Mouse (Mus musculus) intestine, embryonic 16.5 days (tissue): ENCODE results near the gene Coro2b. TPM values are rescaled to one million over a fixed set of nuclear protein-coding genes. Genes with fewer than 3 reads are reported as not detected.

Source experiments
- ATAC-seq: fragments of 200-750 bp; cut with Nextera tagmentation; 2 replicates; pipeline ENCODE4 v1.8.0; 2017; ENCODE audit warnings: moderate TSS enrichment, moderate library complexity
- H3K27ac ChIP-seq: fragments of 300-500 bp; sonication (generic); 2 replicates; pipeline ENCODE4 v1.5.1; 2014; ENCODE audit warnings: mild to moderate bottlenecking, low read length
- H3K27me3 ChIP-seq: fragments of 300-500 bp; sonication (generic); replicated peaks from 2 replicates; pipeline ENCODE4 v1.6.1; 2014; ENCODE audit warnings: low read length, control low read depth, mixed read lengths; ENCODE audit not compliant: control insufficient read depth, insufficient read depth
- H3K36me3 ChIP-seq: fragments of 300-500 bp; sonication (generic); 2 replicates; pipeline ENCODE4 v1.6.1; 2014; ENCODE audit warnings: low read length, control low read depth; ENCODE audit not compliant: control insufficient read depth, insufficient read depth
- H3K4me1 ChIP-seq: fragments of 300-500 bp; sonication (generic); 2 replicates; pipeline ENCODE4 v1.6.1; 2014; ENCODE audit warnings: low read length, control low read depth, mixed read lengths; ENCODE audit not compliant: control insufficient read depth, insufficient read depth
- H3K4me2 ChIP-seq: fragments of 300-500 bp; sonication (generic); 2 replicates; pipeline ENCODE4 v1.6.1; 2014; ENCODE audit warnings: low read depth, low read length, control low read depth
- H3K4me3 ChIP-seq: fragments of 300-500 bp; sonication (generic); 2 replicates; pipeline ENCODE4 v1.5.1; 2014; ENCODE audit warnings: mild to moderate bottlenecking, low read length
- H3K9ac ChIP-seq: fragments of 300-500 bp; sonication (generic); 2 replicates; pipeline ENCODE4 v1.6.1; 2014; ENCODE audit warnings: low read depth, low read length
- H3K9me3 ChIP-seq: fragments of 300-500 bp; sonication (generic); 2 replicates; pipeline ENCODE4 v1.6.1; 2016; ENCODE audit warnings: low read length, control low read depth; ENCODE audit not compliant: control insufficient read depth
- WGBS: fragments of 180-500 bp; shearing (Covaris S2); extraction: QIAGEN DNeasy Blood & Tissue Kit; methylation state at CpG from one replicate; pipeline ENCODE4 v1.1.7; 2014; 5-methylcytosine and 5-hydroxymethylcytosine counted together
- polyA plus RNA-seq: library from polyadenylated mRNA; unstranded; fragments of >200 nt; fragmentation: Nextera tagmentation; extraction: Ambion mirVana; gene quantifications from 2 replicates; pipeline ENCODE4 v1.2.1, GENCODE M21; 2015

Coro2b gene
- polyA plus RNA-seq, 1 experiment from 2014 or later = 8.2 TPM

- Histone ChIP-seq H3K27me3 (no peaks in the 10 kb centered on the region), H3K9ac (no peak overlapping the region), H3K4me1 (no peaks in the 10 kb centered on the region), H3K4me3 (no peak overlapping the region), H3K27ac (no peak overlapping the region), H3K36me3 (no peaks in the 10 kb centered on the region), H3K4me2 (no peak overlapping the region), H3K9me3 (no peaks in the 10 kb centered on the region)
- WGBS = 94% methylated on average over 6 of the region's 6 CpGs
- no peak for ATAC-seq
Observed at GRCm38 (mm10) chr9:62426531-62426930, 110.3 kb downstream of the Coro2b start.

- Histone ChIP-seq H3K4me1 (no peaks in the 10 kb centered on the region; the same call in 1 of the 2 replicates), H3K27me3 (no peaks in the 10 kb centered on the region), H3K9ac (no peak overlapping the region), H3K36me3 (no peaks in the 10 kb centered on the region), H3K4me2 (no peak overlapping the region), H3K4me3 (no peak overlapping the region), H3K9me3 (no peaks in the 10 kb centered on the region), H3K27ac (no peak overlapping the region)
- ATAC-seq = no peak
- WGBS = 90% methylated on average over 19 of the region's 19 CpGs
Observed at GRCm38 (mm10) chr9:62426021-62426420, 110.8 kb downstream of the Coro2b start.

GRCm38 (mm10) chr9:62425265-62425664 lies 111.6 kb downstream of the Coro2b start:
- Histone ChIP-seq H3K4me3 (no peak overlapping the region), H3K27me3 (no peaks in the 10 kb centered on the region), H3K27ac (no peak overlapping the region), H3K4me1 (peaks cover 4% of the 10 kb centered on the region), H3K36me3 (no peaks in the 10 kb centered on the region), H3K9ac (no peak overlapping the region), H3K9me3 (no peaks in the 10 kb centered on the region), H3K4me2 (no peak overlapping the region)
- no peak for ATAC-seq
- WGBS = 46% methylated on average over 5 of the region's 5 CpGs

GRCm38 (mm10) chr9:62423871-62424270 lies 113.0 kb downstream of the Coro2b start:
- no peak for ATAC-seq
- no peak overlapping the region for H3K27ac ChIP-seq
- H3K4me2 ChIP-seq = no peak overlapping the region
- H3K36me3 ChIP-seq = no peaks in the 10 kb centered on the region
- no peaks in the 10 kb centered on the region for H3K27me3 ChIP-seq
- no peak overlapping the region for H3K9ac ChIP-seq
- H3K4me3 ChIP-seq = no peak overlapping the region
- H3K9me3 ChIP-seq = no peaks in the 10 kb centered on the region; the same call in 1 of the 2 replicates
- 96% methylated on average over 10 of the region's 10 CpGs for whole genome bisulfite sequencing
- peaks cover 4% of the 10 kb centered on the region for H3K4me1 ChIP-seq

- Histone ChIP-seq H3K27ac (no peak overlapping the region), H3K36me3 (no peaks in the 10 kb centered on the region), H3K9me3 (peaks cover 4% of the 10 kb centered on the region), H3K4me1 (peaks cover 4% of the 10 kb centered on the region), H3K9ac (no peak overlapping the region), H3K4me2 (no peak overlapping the region), H3K4me3 (no peak overlapping the region), H3K27me3 (no peaks in the 10 kb centered on the region)
- ATAC-seq = no peak
- 71% methylated on average over 10 of the region's 10 CpGs for WGBS
Observed at GRCm38 (mm10) chr9:62422926-62423325, 113.9 kb downstream of the Coro2b start.

GRCm38 (mm10) chr9:62421911-62422310 lies 114.9 kb downstream of the Coro2b start:
- ATAC-seq = no peak
- no peak overlapping the region for H3K4me3 ChIP-seq
- H3K27me3 ChIP-seq = no peaks in the 10 kb centered on the region
- no peak overlapping the region for H3K4me2 ChIP-seq
- peaks cover 4% of the 10 kb centered on the region for H3K9me3 ChIP-seq
- peaks cover 4% of the 10 kb centered on the region for H3K4me1 ChIP-seq
- no peaks in the 10 kb centered on the region for H3K36me3 ChIP-seq
- H3K27ac ChIP-seq = no peak overlapping the region
- no peak overlapping the region for H3K9ac ChIP-seq
- 96% methylated on average over 6 of the region's 6 CpGs for WGBS

- Histone ChIP-seq H3K4me1 (peaks cover 7% of the 10 kb centered on the region), H3K4me3 (peak overlapping the region; percentile 32), H3K9ac (peak overlapping the region; percentile 60), H3K36me3 (no peaks in the 10 kb centered on the region), H3K9me3 (peaks cover 4% of the 10 kb centered on the region), H3K27me3 (no peaks in the 10 kb centered on the region), H3K27ac (peak overlapping the region; percentile 39; the same call in 1 of the 2 replicates), H3K4me2 (peak overlapping the region; percentile 57)
- 6% methylated on average over 13 of the region's 13 CpGs for WGBS
- ATAC-seq = peak; percentile 87
Observed at GRCm38 (mm10) chr9:62421027-62421426, 115.8 kb downstream of the Coro2b start.

- Histone ChIP-seq H3K4me1 (peaks cover 7% of the 10 kb centered on the region), H3K4me2 (peak overlapping the region; percentile 57), H3K27me3 (no peaks in the 10 kb centered on the region), H3K36me3 (no peaks in the 10 kb centered on the region), H3K4me3 (peak overlapping the region; percentile 32; the same call in 1 of the 2 replicates), H3K27ac (peak overlapping the region; percentile 39; the same call in 1 of the 2 replicates), H3K9me3 (peaks cover 4% of the 10 kb centered on the region), H3K9ac (peak overlapping the region; percentile 60)
- peak; percentile 27; the same call in 1 of the 2 replicates for ATAC-seq
- 62% methylated on average over 9 of the region's 10 CpGs for WGBS
Observed at GRCm38 (mm10) chr9:62420261-62420917, 116.5 kb downstream of the Coro2b start.

- peaks cover 12% of the 10 kb centered on the region for H3K4me1 ChIP-seq
- no peak overlapping the region for H3K9ac ChIP-seq
- H3K27me3 ChIP-seq = no peaks in the 10 kb centered on the region
- no peak for ATAC-seq
- H3K36me3 ChIP-seq = no peaks in the 10 kb centered on the region
- H3K9me3 ChIP-seq = peaks cover 4% of the 10 kb centered on the region
- no peak overlapping the region for H3K4me3 ChIP-seq
- H3K27ac ChIP-seq = no peak overlapping the region
- WGBS = 61% methylated on average over 5 of the region's 5 CpGs
- H3K4me2 ChIP-seq = no peak overlapping the region
Observed at GRCm38 (mm10) chr9:62418742-62419141, 118.1 kb downstream of the Coro2b start.
